Mouse (Mus musculus): ENCODE measurements around the gene Zfp277. TPM values are rescaled to one million over a fixed set of nuclear protein-coding genes. Genes with fewer than 3 reads are reported as not detected.
A peak's percentile ranks its signal among the peaks of the same experiment; 100 is the strongest.

Zfp277 gene
- 29.5 and 31.9 TPM in 2 replicates for polyA plus RNA-seq (2015; fragmentation: Nextera tagmentation; extraction: Ambion mirVana)

DNA sequence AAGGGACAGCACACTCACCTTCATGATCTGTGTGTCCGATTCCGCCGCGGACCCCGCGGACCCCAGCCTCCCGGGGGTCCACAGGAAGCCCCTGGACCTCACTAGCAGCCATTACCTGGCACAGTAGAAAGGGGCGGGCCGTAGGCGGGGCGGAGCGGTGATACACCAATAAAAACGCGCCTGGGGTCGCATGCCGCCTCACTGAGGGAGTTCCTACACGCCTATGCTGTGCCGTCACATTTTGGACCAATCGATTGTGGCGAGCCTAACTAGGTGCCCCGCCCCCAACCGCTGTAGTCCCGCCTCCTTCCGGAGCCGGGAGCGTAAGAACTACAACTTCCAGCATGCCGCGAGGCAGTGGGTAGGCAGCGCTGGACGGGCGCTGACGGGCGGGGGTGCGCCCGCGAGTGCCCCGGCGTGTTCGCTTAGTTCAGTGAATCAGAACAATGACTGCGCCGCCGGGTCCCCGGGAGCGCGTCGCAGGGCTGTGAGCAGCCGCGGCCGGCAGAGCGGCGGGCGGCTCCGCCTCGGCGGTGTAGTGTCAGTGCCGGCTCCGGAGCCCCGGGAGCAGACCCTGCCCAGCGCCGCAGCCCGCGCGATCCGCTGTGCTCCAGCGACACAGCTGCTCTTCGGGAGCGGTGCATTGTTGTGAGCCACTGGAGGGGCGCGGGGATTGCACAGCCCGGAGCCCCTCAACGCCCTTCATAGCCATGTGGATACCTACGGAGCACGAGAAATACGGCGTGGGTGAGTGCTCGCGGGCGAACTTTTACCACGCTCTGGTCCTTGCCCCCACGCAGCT, at the start of gene Zfp277, which contains the start of gene Dock4:
Gene Zfp277 (minus strand): TSS at position 255 of the 802 bp plus-strand sequence.
Gene Dock4 (plus strand): TSS at position 305 of the 802 bp plus-strand sequence.
- Histone ChIP-seq H3K4me2 (peak within 1 kb of the TSS; percentile 81), H3K36me3 (no peaks in the 10 kb centered on the region), H3K27me3 (no peaks in the 10 kb centered on the region), H3K4me3 (peak within 1 kb of the TSS; percentile 83), H3K4me1 (replicated peaks) (peaks cover 25% of the 10 kb centered on the region), H3K27ac (replicated peaks) (peak within 1 kb of the TSS; percentile 92), H3K9me3 (no peaks in the 10 kb centered on the region), H3K9ac (peak within 1 kb of the TSS; percentile 85)
- peak; percentile 98 for ATAC-seq (ENCODE audit: low FRiP score, low read depth)
- under 1% methylated on average over 80 of the region's 80 CpGs for WGBS

DNA sequence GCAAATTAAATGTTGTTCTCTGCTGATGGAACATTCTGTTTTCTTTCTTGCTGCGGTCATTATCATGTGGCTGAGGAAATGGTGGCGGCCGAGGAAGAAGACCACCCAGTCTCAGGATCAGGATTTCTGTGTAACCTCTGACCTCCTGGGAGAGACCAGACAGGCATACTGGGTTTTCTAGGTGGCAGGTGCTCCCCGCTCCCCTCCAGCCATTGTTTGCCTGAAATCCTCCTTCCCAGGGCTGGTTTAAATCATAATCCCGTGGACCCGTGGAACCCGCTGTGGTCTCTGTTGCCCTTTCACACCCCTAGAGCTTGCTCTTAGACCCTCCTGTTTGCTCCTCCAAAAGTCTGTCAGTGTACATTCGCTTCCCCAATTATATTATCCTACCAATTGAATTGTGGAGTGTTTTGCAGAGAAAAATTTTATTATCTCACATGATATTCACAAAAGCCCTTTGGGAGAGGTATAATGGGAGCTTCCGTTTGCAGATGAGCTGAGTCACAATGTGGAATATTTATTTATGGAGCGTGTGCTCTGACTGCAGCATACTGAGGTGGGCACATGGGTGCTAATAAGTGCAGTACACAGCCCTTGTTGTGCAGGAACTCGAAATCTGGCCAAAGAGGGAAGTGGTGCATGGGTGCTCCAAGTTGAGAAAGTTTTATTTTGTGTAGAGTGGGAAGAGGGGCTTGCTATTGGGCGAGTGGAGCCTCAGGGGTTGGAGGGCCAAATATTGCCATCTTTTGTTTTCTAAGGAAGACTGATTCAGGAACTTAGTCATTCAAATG, 40.5 kb upstream of the Zfp277 start:
- Histone ChIP-seq H3K4me1 (replicated peaks) (peaks cover 35% of the 10 kb centered on the region), H3K9me3 (no peaks in the 10 kb centered on the region), H3K9ac (no peak overlapping the region), H3K4me3 (no peak overlapping the region), H3K4me2 (no peak overlapping the region), H3K27ac (replicated peaks) (no peak overlapping the region), H3K36me3 (no peaks in the 10 kb centered on the region), H3K27me3 (no peaks in the 10 kb centered on the region)
- ATAC-seq (ENCODE audit: low FRiP score, low read depth), result no peak
- 62% methylated on average over 12 of the region's 12 CpGs for WGBS

DNA sequence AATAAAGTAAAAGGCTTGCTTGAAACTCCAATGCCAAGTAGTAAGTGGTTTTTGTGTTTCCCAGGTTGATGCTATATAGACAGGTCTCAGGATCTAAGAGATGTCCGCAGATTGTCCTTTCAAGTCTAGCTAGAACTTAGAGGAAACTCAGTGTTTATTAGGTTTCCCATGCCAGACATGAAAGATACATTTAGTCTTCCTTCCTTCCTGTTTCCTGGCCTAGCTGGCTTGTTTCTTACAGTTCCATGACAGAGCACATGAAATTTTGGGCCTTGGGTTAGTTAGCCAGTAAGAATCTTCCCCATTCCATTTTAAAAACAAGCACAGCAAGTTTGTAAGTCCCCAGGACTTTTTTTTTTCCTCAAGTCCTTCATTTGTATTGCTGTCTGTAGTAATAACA, 39.5 kb upstream of the Zfp277 start:
- WGBS, result 92% methylated on average over 1 of the region's 1 CpGs
- Histone ChIP-seq H3K36me3 (no peaks in the 10 kb centered on the region), H3K4me1 (replicated peaks) (peaks cover 30% of the 10 kb centered on the region), H3K4me3 (no peak overlapping the region), H3K4me2 (no peak overlapping the region), H3K27ac (replicated peaks) (no peak overlapping the region), H3K9me3 (no peaks in the 10 kb centered on the region), H3K27me3 (no peaks in the 10 kb centered on the region), H3K9ac (no peak overlapping the region)
- ATAC-seq (ENCODE audit: low FRiP score, low read depth), result no peak

DNA sequence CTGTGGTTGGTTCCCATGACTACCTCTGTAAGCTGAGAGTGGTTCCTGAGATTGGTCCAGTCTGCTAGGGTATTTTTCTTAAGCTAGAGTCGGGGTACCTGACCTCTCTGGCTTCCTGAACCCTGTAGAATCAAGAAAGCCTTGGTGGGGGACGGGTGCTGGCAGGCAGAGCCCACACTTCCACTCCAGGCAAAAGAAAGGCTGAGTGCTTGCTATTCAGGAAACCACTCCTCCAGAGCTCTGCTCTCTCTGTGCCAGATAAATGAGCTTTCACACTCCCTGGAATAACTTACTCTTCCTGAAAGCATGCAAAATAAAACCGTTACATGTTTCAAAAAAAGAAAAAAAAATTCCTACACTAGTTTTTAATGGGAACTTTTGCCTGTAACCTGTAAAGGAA, 38.5 kb upstream of the Zfp277 start:
- WGBS, result 25% methylated on average over 3 of the region's 3 CpGs
- Histone ChIP-seq H3K9me3 (no peaks in the 10 kb centered on the region), H3K4me1 (replicated peaks) (peaks cover 30% of the 10 kb centered on the region), H3K36me3 (no peaks in the 10 kb centered on the region), H3K27ac (replicated peaks) (peak overlapping the region; percentile 39), H3K4me3 (no peak overlapping the region), H3K4me2 (peak overlapping the region; percentile 17; the same call in 1 of the 2 replicates), H3K27me3 (no peaks in the 10 kb centered on the region), H3K9ac (no peak overlapping the region)
- ATAC-seq (ENCODE audit: low FRiP score, low read depth), result peak; percentile 77; the same call in 1 of the 2 replicates

DNA sequence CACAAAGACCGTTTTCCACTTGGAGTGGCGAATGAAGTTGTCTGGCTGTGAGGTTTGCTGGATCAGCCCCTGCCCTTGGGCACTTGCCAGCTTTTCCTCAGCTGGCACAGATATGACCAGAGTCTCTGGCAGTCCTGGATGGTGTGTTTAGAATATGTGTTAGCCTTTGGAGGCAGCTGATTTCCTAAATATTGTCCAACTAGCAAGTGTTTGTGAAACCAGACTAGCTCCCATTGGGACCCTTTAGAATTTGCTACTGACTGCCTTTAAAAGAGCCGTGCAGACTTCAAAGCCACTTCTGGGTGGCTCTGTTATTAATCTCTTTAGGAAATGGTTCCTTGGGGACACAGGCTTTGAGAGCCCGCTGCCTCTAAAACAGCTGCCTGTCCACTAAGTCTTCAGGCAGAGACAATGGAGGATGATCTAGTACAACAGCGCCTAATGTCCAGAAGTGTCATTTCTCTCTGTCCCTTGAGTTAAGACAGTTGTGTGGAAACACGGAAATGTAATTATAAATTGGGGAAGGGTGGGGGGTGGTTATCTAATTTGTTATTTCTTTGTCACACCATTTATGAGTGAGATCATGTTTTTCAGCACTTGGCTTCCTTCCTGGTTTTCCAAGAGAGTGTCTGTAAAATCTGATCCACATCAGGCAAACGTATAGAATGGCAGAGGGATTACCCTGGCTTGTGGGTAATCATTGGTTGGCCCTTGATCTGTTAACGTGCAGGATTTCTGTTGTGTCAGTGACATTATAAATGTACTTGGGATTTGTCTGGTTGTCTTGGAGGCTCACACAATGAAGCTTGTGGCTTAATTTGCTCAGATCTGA, 32.1 kb upstream of the Zfp277 start:
- Histone ChIP-seq H3K27ac (replicated peaks) (peak overlapping the region; percentile 32), H3K9ac (no peak overlapping the region), H3K4me3 (no peak overlapping the region), H3K4me2 (peak overlapping the region; percentile 2; the same call in 1 of the 2 replicates), H3K9me3 (no peaks in the 10 kb centered on the region), H3K27me3 (no peaks in the 10 kb centered on the region), H3K4me1 (replicated peaks) (peaks cover 29% of the 10 kb centered on the region), H3K36me3 (no peaks in the 10 kb centered on the region)
- peak; percentile 74 for ATAC-seq (ENCODE audit: low FRiP score, low read depth)
- 11% methylated on average over 8 of the region's 8 CpGs for WGBS

DNA sequence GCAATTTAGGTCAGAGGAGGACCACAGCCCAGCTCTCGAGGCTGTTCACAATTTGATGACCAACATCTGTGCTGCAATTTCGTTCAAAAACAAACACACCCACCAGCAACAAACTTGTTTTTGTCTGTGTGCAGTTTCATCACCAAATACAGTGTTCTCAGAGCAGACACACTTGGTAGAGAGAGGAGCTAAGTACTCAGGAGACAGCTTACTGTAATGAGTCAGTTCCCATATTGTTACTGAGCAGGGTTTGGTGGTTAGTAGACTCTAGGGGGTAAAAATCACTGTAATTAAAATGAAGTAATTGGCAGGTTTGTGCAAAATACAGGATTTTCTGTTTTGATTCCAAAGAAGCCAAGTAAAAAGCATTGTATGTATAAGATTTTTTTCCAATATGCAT, 28.0 kb upstream of the Zfp277 start:
- H3K4me3 ChIP-seq, result no peak overlapping the region
- no peaks in the 10 kb centered on the region for H3K36me3 ChIP-seq
- H3K4me1 ChIP-seq (replicated peaks), result peaks cover 43% of the 10 kb centered on the region
- H3K4me2 ChIP-seq, result no peak overlapping the region
- no peaks in the 10 kb centered on the region for H3K27me3 ChIP-seq
- 54% methylated on average over 2 of the region's 2 CpGs for WGBS
- H3K27ac ChIP-seq (replicated peaks), result no peak overlapping the region
- H3K9me3 ChIP-seq, result no peaks in the 10 kb centered on the region
- no peak for ATAC-seq (ENCODE audit: low FRiP score, low read depth)
- no peak overlapping the region for H3K9ac ChIP-seq

DNA sequence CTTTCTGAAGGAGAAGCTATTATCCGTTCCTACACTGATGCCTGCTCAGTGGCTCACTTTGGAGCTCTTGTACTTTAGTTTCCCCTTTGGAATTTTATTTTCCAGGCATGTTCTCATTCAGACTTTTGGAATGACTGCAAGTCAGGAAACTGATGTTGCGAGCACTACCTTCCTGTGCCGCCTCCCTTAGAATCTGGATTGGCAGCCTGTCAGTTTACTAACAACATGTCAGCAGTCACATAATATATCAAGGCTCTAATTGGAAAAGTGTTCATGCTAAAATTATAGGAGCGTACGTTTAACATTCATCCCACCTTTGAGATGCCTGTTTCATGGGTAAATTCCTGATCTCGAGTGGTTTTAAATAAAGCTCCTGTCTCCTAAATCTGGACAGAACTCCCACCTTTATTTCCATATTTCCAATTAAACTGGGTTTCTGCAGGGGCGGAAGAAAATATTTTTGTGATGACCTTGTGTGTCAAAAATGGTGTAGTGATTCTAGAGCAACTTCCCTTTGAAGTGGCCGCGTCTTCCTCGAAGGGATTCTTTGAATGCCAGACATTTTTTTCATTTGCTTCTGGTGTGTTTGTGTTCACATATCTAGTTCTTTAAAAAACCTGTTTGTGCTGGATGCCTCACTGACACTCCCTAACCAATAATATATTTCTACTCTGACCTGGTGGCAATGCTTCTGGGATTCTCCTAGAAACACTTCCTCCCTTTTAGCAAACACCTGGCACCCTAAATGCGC, 26.1 kb upstream of the Zfp277 start:
- H3K4me2 ChIP-seq, result peak overlapping the region; percentile 11; the same call in 1 of the 2 replicates
- H3K9me3 ChIP-seq, result no peaks in the 10 kb centered on the region
- peaks cover 39% of the 10 kb centered on the region for H3K4me1 ChIP-seq (replicated peaks)
- no peak overlapping the region for H3K4me3 ChIP-seq
- no peak for ATAC-seq (ENCODE audit: low FRiP score, low read depth)
- no peaks in the 10 kb centered on the region for H3K27me3 ChIP-seq
- H3K9ac ChIP-seq, result no peak overlapping the region
- no peaks in the 10 kb centered on the region for H3K36me3 ChIP-seq
- 66% methylated on average over 11 of the region's 11 CpGs for WGBS
- 0 out of 2 replicates have a peak overlapping the region, but pooled peaks have one; percentile 10 for H3K27ac ChIP-seq (replicated peaks)

DNA sequence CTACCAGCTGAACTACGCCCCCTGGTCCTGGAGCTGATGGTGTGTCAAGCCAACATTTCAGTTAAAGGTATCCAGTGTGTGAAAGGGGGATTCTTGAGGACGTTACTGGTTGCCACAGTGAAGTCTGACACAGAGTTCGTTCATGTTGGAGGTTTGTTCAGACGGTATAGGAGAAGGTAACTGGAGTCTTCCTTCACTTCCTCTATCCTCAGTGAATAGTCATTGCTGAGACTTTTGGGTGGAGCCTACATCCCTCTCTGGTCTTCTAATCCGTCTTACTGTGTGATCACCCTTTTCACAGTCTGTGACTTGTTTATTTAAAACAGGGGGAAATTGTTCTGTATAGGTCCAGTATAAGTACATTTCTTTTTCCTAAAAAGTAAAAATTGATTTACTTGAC, 23.3 kb upstream of the Zfp277 start:
- no peak overlapping the region for H3K4me3 ChIP-seq
- no peak for ATAC-seq (ENCODE audit: low FRiP score, low read depth)
- H3K27ac ChIP-seq (replicated peaks), result no peak overlapping the region
- H3K9ac ChIP-seq, result no peak overlapping the region
- H3K9me3 ChIP-seq, result no peaks in the 10 kb centered on the region
- WGBS, result 79% methylated on average over 5 of the region's 5 CpGs
- no peaks in the 10 kb centered on the region for H3K27me3 ChIP-seq
- no peaks in the 10 kb centered on the region for H3K36me3 ChIP-seq
- H3K4me1 ChIP-seq (replicated peaks), result peaks cover 54% of the 10 kb centered on the region
- no peak overlapping the region for H3K4me2 ChIP-seq

DNA sequence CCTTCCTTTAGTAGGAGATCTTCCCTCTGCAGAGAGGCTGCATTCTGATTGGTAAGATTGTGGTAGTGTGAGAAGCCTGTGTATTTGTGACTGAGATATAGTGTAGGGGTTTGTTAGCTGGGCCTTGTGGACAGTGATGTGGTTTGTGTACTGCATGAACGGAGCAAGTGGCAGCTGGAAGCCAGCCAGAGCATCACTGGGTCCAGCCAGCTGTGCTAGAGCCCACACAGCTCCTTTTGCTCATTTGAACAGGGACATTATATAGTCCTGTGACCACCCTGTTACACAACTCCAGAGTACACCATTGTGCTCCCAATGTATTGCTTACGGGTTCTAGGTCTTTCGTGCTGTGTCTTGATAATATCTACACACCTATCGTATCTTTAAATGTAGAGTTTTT, 22.5 kb upstream of the Zfp277 start:
- H3K27me3 ChIP-seq, result no peaks in the 10 kb centered on the region
- no peak overlapping the region for H3K4me3 ChIP-seq
- no peaks in the 10 kb centered on the region for H3K36me3 ChIP-seq
- no peak overlapping the region for H3K9ac ChIP-seq
- ATAC-seq (ENCODE audit: low FRiP score, low read depth), result peak; percentile 40; the same call in 1 of the 2 replicates
- no peak overlapping the region for H3K27ac ChIP-seq (replicated peaks)
- peaks cover 53% of the 10 kb centered on the region for H3K4me1 ChIP-seq (replicated peaks)
- 80% methylated on average over 4 of the region's 4 CpGs for WGBS
- H3K9me3 ChIP-seq, result no peaks in the 10 kb centered on the region
- H3K4me2 ChIP-seq, result no peak overlapping the region

DNA sequence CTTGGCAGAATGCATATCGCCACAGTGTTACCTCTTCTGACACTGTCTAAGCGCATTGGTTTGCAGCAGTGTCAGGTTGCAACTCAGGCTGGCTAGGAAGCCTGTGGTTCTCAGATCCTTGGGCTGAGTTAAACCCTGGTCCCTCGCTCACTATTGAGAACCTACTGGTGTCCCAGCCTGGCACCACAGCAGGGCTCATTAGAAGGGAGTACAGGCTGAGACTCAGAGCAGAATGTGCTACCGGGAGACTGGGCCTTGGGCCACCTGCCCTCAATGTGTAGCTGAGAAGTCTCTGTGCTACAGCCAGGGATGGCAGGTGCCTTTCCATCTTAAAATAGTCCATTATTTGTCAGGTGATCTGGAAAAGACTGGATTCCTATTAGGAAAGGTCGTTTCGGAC, 18.6 kb upstream of the Zfp277 start:
- whole genome bisulfite sequencing, result 56% methylated on average over 6 of the region's 6 CpGs
- no peak overlapping the region for H3K4me3 ChIP-seq
- H3K4me1 ChIP-seq (replicated peaks), result peaks cover 48% of the 10 kb centered on the region
- no peaks in the 10 kb centered on the region for H3K36me3 ChIP-seq
- no peak overlapping the region for H3K9ac ChIP-seq
- H3K9me3 ChIP-seq, result no peaks in the 10 kb centered on the region
- H3K4me2 ChIP-seq, result no peak overlapping the region
- ATAC-seq (ENCODE audit: low FRiP score, low read depth), result 0 out of 2 replicates have a peak, but pooled peaks have one; percentile 29
- H3K27ac ChIP-seq (replicated peaks), result peak overlapping the region; percentile 45
- H3K27me3 ChIP-seq, result no peaks in the 10 kb centered on the region

DNA sequence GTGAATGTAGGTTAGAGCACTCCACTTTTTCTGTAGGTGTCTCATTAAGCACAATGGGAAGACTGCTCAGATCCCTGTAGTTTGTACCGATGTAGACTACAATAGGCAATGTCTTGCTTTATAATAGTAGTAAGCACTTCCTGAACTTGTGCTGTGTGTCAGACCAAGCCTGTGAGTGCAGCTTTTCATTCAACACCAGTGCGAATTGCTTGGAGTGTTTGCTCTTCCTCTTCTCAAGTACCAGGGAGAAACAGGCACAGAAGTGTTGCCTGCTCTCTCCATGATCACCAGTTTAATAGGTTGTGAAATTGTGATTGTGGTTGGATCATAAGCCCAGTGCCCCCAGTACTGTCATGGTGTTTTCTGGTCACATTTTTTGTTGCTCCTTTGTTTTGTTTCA, 18.1 kb upstream of the Zfp277 start:
- Histone ChIP-seq H3K4me2 (no peak overlapping the region), H3K27ac (replicated peaks) (peak overlapping the region; percentile 45; the same call in 1 of the 2 replicates), H3K27me3 (no peaks in the 10 kb centered on the region), H3K4me3 (no peak overlapping the region), H3K36me3 (no peaks in the 10 kb centered on the region), H3K4me1 (replicated peaks) (peaks cover 52% of the 10 kb centered on the region), H3K9ac (no peak overlapping the region), H3K9me3 (no peaks in the 10 kb centered on the region)
- 46% methylated on average over 2 of the region's 2 CpGs for WGBS
- no peak for ATAC-seq (ENCODE audit: low FRiP score, low read depth)
